Mouse (Mus musculus) erythroblast, embryonic 14.5 days (primary cell): ENCODE data around the gene H2-Q2. TPM values are rescaled to one million over a fixed set of nuclear protein-coding genes. Genes with fewer than 3 reads are reported as not detected.
"Not testable (repeated sequence)": the region's sequence is repeated elsewhere in the genome, so short reads cannot be mapped to it uniquely, and the experiment has no call there.

Experiments
- H3K27me3 ChIP-seq: 2 replicates; pipeline ENCODE4 v1.6.1; 2012; ENCODE audit warnings: inconsistent platforms; ENCODE audit not compliant: control insufficient read depth
- H3K36me3 ChIP-seq: 2 replicates; pipeline ENCODE4 v1.6.1; 2012; ENCODE audit warnings: mild to moderate bottlenecking, inconsistent platforms; ENCODE audit not compliant: control insufficient read depth
- H3K4me1 ChIP-seq: 2 replicates; pipeline ENCODE4 v1.6.1; 2012; ENCODE audit warnings: inconsistent platforms; ENCODE audit not compliant: control insufficient read depth
- H3K4me3 ChIP-seq: replicated peaks from 2 replicates; pipeline ENCODE3; 2012; ENCODE audit warnings: moderate library complexity, mild to moderate bottlenecking, inconsistent platforms
- H3K9me3 ChIP-seq: 2 replicates; pipeline ENCODE4 v1.6.1; 2012; ENCODE audit warnings: low read length, inconsistent platforms, mixed read lengths; ENCODE audit not compliant: control insufficient read depth
- GATA1 ChIP-seq: IDR thresholded peaks from 2 replicates; pipeline ENCODE4 v1.6.1; 2012; ENCODE audit warnings: low read length, inconsistent platforms, mixed read lengths
- TAL1 ChIP-seq: IDR thresholded peaks from 3 replicates; pipeline ENCODE4 v1.6.1; 2012; ENCODE audit warnings: low read length, inconsistent platforms, mixed read lengths
- polyA plus RNA-seq: library from polyadenylated mRNA; stranded (reverse); fragments of >175 nt; gene quantifications from 2 replicates; pipeline ENCODE4 v1.2.3, GENCODE M21; 2012

Gene H2-Q2
- polyA plus RNA-seq: not detected in 2 replicates

- no peaks in the 10 kb centered on the region for H3K9me3 ChIP-seq
- peaks cover 44% of the 10 kb centered on the region for H3K27me3 ChIP-seq
- TF ChIP-seq TAL1: no peak
- TF ChIP-seq GATA1: no peak
- H3K4me3 ChIP-seq: peak within 1 kb of the TSS; percentile 18
- no peaks in the 10 kb centered on the region for H3K36me3 ChIP-seq
- H3K4me1 ChIP-seq: no peaks in the 10 kb centered on the region
Observed at GRCm38 (mm10) chr17:35342071-35342671, at the start of gene H2-Q2. Gene H2-Q2 (plus strand): TSS chr17:35342242.

DNA sequence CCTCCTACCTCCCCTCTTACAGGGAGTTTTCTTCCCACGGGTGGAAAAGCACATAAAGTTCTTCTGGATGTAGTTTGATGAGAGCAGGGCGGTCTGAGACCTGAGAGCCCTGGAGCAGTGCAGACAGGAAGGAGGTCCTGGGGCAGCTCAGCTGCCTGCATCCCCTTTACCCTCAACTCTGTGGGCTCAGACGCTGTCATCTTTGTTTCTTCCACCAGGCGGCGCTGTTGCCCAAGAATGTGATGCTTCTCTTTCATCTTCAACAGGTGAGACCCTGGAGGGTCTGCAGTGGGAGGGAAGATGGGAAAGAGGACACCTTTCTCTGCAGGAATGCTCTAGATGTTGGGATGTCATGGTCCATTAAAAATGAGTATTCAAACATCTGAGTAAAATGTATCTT, 46.2 kb upstream of the H2-Q2 start:
- H3K36me3 ChIP-seq, H3K9me3 ChIP-seq, H3K27me3 ChIP-seq, H3K4me1 ChIP-seq, H3K4me3 ChIP-seq: not testable (repeated sequence)

GRCm38 (mm10) chr17:35300261-35300945, 41.6 kb upstream of the H2-Q2 start:
- H3K9me3 ChIP-seq, H3K4me1 ChIP-seq, H3K4me3 ChIP-seq, H3K27me3 ChIP-seq, H3K36me3 ChIP-seq: not testable (repeated sequence)

GRCm38 (mm10) chr17:35301645-35302258, 40.3 kb upstream of the H2-Q2 start:
- Histone ChIP-seq H3K27me3 (no peaks in the 10 kb centered on the region; the same call in 1 of the 2 replicates), H3K36me3 (no peaks in the 10 kb centered on the region), H3K4me1 (peaks cover 4% of the 10 kb centered on the region), H3K4me3 (no peak overlapping the region), H3K9me3 (peaks cover 8% of the 10 kb centered on the region)
- TF ChIP-seq GATA1 (no peak), TAL1 (no peak)

GRCm38 (mm10) chr17:35303271-35303670, 38.8 kb upstream of the H2-Q2 start:
- Histone ChIP-seq H3K27me3 (no peaks in the 10 kb centered on the region; the same call in 1 of the 2 replicates), H3K36me3 (no peaks in the 10 kb centered on the region), H3K9me3 (peaks cover 8% of the 10 kb centered on the region), H3K4me1 (peaks cover 4% of the 10 kb centered on the region), H3K4me3 (no peak overlapping the region)
- TF ChIP-seq GATA1 (no peak), TAL1 (no peak)

GRCm38 (mm10) chr17:35303756-35304350, 38.2 kb upstream of the H2-Q2 start:
- TF ChIP-seq GATA1: no peak
- Histone ChIP-seq H3K4me3 (no peak overlapping the region), H3K9me3 (peaks cover 8% of the 10 kb centered on the region), H3K4me1 (peaks cover 4% of the 10 kb centered on the region), H3K27me3 (no peaks in the 10 kb centered on the region; the same call in 1 of the 2 replicates), H3K36me3 (no peaks in the 10 kb centered on the region)

DNA sequence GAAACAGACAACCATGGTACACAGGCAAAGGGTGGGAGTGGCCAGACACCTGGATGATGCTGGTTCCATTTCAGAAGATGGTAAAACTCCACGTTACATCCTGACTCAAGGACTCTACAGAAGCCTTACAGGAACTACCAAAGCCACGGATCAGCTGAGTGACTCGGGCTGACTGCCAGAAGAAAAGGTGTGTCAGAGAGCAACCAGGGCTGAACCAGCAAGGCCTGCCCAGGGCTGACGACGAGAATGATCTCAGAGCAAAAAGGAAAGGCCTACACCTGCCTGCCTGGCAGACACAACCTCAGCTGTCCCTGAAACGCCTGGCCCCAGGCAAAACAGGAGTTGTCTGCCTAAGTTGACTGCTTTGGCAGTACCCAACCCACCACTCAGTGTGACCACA, 37.6 kb upstream of the H2-Q2 start:
- no peak for TF ChIP-seq TAL1
- TF ChIP-seq GATA1: no peak
- H3K9me3 ChIP-seq: peaks cover 8% of the 10 kb centered on the region
- H3K27me3 ChIP-seq: no peaks in the 10 kb centered on the region; the same call in 1 of the 2 replicates
- no peak overlapping the region for H3K4me3 ChIP-seq
- peaks cover 4% of the 10 kb centered on the region for H3K4me1 ChIP-seq
- no peaks in the 10 kb centered on the region for H3K36me3 ChIP-seq

DNA sequence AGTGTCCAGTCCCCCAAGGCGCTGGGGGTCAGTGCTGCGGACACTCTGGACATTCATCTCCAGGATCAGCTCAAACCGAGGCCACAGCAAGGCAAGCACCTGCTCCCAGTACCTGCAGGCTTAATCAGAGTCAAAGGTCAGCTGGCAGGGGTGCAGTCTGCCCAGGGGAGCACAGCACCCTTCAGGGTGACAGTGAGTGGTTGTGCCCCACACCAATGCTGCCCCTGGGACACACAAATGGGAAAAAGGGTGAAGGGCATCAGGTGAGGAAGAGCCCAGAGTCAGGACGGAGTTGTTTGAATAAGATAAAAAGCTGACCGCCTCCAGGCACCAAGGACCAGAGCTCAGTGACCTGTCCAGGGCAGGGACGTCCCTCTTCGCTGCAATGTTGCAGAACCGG, 37.1 kb upstream of the H2-Q2 start:
- not testable (repeated sequence) for H3K27me3 ChIP-seq, H3K36me3 ChIP-seq, H3K4me3 ChIP-seq, H3K9me3 ChIP-seq, H3K4me1 ChIP-seq

GRCm38 (mm10) chr17:35318671-35319070, 23.4 kb upstream of the H2-Q2 start:
- H3K27me3 ChIP-seq: peaks cover 35% of the 10 kb centered on the region
- TF ChIP-seq GATA1: no peak
- TF ChIP-seq TAL1: no peak
- no peaks in the 10 kb centered on the region for H3K9me3 ChIP-seq

More at GRCm38 (mm10) chr17:35318671-35319070, 23.4 kb upstream of the H2-Q2 start:
- H3K4me3 ChIP-seq: no peak overlapping the region
- no peaks in the 10 kb centered on the region for H3K4me1 ChIP-seq
- H3K36me3 ChIP-seq: no peaks in the 10 kb centered on the region
